Mouse (Mus musculus) forebrain, postnatal 0 days (tissue): ENCODE results near the gene Cdkn3. TPM values are rescaled to one million over a fixed set of nuclear protein-coding genes. Genes with fewer than 3 reads are reported as not detected.
"Not testable (repeated sequence)": the region's sequence is repeated elsewhere in the genome, so short reads cannot be mapped to it uniquely, and the experiment has no call there.

Experiments used
- ATAC-seq: fragments of 200-750 bp; cut with Nextera tagmentation; 2 replicates; pipeline ENCODE4 v1.8.0; 2017; ENCODE audit warnings: mild to moderate bottlenecking, moderate library complexity
- DNase-seq: peaks from one replicate; pipeline ENCODE4 v3.0.0-alpha.2; 2015
- H3K27ac ChIP-seq: fragments of 300-500 bp; sonication (generic); 2 replicates; pipeline ENCODE4 v1.5.1; 2014; ENCODE audit warnings: low read depth, mild to moderate bottlenecking, antibody characterized with exemption, low read length, moderate library complexity, mixed read lengths
- H3K27me3 ChIP-seq: fragments of 300-500 bp; sonication (generic); 2 replicates; pipeline ENCODE4 v1.6.1; 2014; ENCODE audit warnings: mild to moderate bottlenecking, low read length, mixed read lengths; ENCODE audit not compliant: insufficient read depth
- H3K36me3 ChIP-seq: fragments of 300-500 bp; sonication (generic); 2 replicates; pipeline ENCODE4 v1.6.1; 2014; ENCODE audit warnings: mild to moderate bottlenecking, moderate library complexity; ENCODE audit not compliant: insufficient read depth
- H3K4me1 ChIP-seq: fragments of 300-500 bp; sonication (generic); 2 replicates; pipeline ENCODE4 v1.6.1; 2014; ENCODE audit warnings: antibody characterized with exemption; ENCODE audit not compliant: insufficient read depth
- H3K4me2 ChIP-seq: fragments of 300-500 bp; sonication (generic); 2 replicates; pipeline ENCODE4 v1.6.1; 2014; ENCODE audit warnings: low read depth, mild to moderate bottlenecking, moderate library complexity
- H3K4me3 ChIP-seq: fragments of 300-500 bp; sonication (generic); 2 replicates; pipeline ENCODE4 v1.5.1; 2014; ENCODE audit warnings: low read depth, low read length, mixed read lengths
- H3K9ac ChIP-seq: fragments of 300-500 bp; sonication (generic); 2 replicates; pipeline ENCODE4 v1.6.1; 2014; ENCODE audit warnings: mild to moderate bottlenecking
- H3K9me3 ChIP-seq: fragments of 300-500 bp; sonication (generic); 2 replicates; pipeline ENCODE4 v1.6.1; 2016; ENCODE audit warnings: low read length
- CTCF ChIP-seq: sonication (generic); IDR thresholded peaks from 2 replicates; pipeline ENCODE4 v1.5.1; 2016; ENCODE audit warnings: antibody characterized with exemption, control low read depth, low read depth
- WGBS: fragments of 180-500 bp; shearing (Covaris S2); extraction: QIAGEN DNeasy Blood & Tissue Kit; methylation state at CpG from one replicate; pipeline ENCODE4 v1.1.7; 2014; 5-methylcytosine and 5-hydroxymethylcytosine counted together
- polyA plus RNA-seq: library from polyadenylated mRNA; unstranded; fragments of >200 nt; fragmentation: Nextera tagmentation; extraction: Ambion mirVana; gene quantifications from 2 replicates; pipeline ENCODE4 v1.2.1, GENCODE M21; 2015
- total RNA-seq: library from RNA; depleted of rRNA; stranded (reverse); fragments of >200 nt; gene quantifications from 2 replicates; pipeline ENCODE4 v1.2.3, GENCODE M21; 2014

The Cdkn3 gene
- total and polyA plus RNA-seq, 2 experiments from 2014 or later, result 2.1 to 7.4 TPM

- Histone ChIP-seq H3K27me3 (no peaks in the 10 kb centered on the region), H3K4me1 (no peaks in the 10 kb centered on the region), H3K36me3 (no peaks in the 10 kb centered on the region), H3K4me2 (no peak overlapping the region), H3K4me3 (no peak overlapping the region), H3K27ac (no peak overlapping the region), H3K9ac (no peak overlapping the region), H3K9me3 (no peaks in the 10 kb centered on the region)
- ATAC-seq (no peak), DNase-seq (no peak)
- WGBS, result 84% methylated on average over 14 of the region's 14 CpGs
- no peak for TF ChIP-seq CTCF
Measured at GRCm38 (mm10) chr14:46734761-46735455, 25.4 kb upstream of the Cdkn3 start.

DNA sequence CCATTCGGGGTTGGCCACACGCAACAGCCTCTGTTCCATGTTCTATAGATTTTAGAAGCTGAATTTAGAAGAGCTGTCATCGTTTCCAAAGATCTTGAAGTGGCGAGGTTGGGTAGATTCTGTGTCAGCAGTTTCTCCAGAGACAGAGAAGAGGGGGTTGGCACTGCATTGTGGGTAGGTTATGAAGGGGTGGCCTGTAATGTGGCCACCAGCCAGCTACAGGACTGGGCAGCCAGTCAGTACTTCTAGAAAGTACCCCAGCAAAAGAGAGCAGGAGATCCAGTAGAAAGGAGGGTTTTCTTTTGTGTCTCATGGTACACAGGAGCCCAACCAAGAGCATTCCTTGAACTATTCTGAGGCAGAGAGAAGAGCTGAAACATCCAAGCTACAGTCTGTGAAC is 24.0 kb upstream of the Cdkn3 start:
- no peak for TF ChIP-seq CTCF
- 90% methylated on average over 4 of the region's 4 CpGs for WGBS
- no peaks in the 10 kb centered on the region for H3K9me3 ChIP-seq
- no peak for ATAC-seq
- no peak overlapping the region for H3K27ac ChIP-seq
- H3K4me3 ChIP-seq, result no peak overlapping the region
- H3K36me3 ChIP-seq, result no peaks in the 10 kb centered on the region
- H3K27me3 ChIP-seq, result no peaks in the 10 kb centered on the region
- no peaks in the 10 kb centered on the region for H3K4me1 ChIP-seq
- DNase-seq, result no peak
- no peak overlapping the region for H3K9ac ChIP-seq
- no peak overlapping the region for H3K4me2 ChIP-seq

GRCm38 (mm10) chr14:46737346-46737745 is 23.0 kb upstream of the Cdkn3 start:
- not testable (repeated sequence) for ATAC-seq, H3K27ac ChIP-seq, DNase-seq, H3K9me3 ChIP-seq, H3K4me2 ChIP-seq, H3K36me3 ChIP-seq, H3K9ac ChIP-seq, H3K4me1 ChIP-seq, H3K27me3 ChIP-seq, H3K4me3 ChIP-seq

GRCm38 (mm10) chr14:46742674-46743073 is 17.7 kb upstream of the Cdkn3 start:
- ATAC-seq (no peak), DNase-seq (no peak)
- H3K9me3 ChIP-seq, result no peaks in the 10 kb centered on the region
- H3K27me3 ChIP-seq, result no peaks in the 10 kb centered on the region
- no peak overlapping the region for H3K27ac ChIP-seq
- H3K4me3 ChIP-seq, result no peak overlapping the region
- TF ChIP-seq CTCF, result no peak
- no peaks in the 10 kb centered on the region for H3K4me1 ChIP-seq
- H3K36me3 ChIP-seq, result no peaks in the 10 kb centered on the region
- WGBS, result 91% methylated on average over 2 of the region's 2 CpGs
- H3K4me2 ChIP-seq, result no peak overlapping the region
- no peak overlapping the region for H3K9ac ChIP-seq

DNA sequence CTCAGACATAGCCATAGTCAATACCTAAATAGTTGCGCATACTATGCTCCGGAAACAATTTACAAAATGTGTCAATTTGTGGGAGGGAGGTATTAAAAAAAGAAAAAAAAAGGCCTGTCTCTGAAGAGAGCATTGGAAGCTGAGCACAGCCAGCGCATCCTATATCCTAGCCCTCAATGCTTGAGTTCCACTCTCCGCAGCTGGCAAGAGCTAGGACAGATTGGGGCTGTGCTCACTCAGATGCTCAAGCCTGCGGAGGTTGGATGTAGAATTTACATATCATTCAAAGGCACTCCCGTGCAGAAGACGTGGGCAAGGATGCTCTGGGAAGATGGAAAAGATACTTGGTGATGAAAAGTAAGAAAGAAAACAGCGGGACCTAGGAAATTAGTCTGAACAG is 14.9 kb upstream of the Cdkn3 start:
- Histone ChIP-seq H3K27me3 (no peaks in the 10 kb centered on the region), H3K4me3 (no peak overlapping the region), H3K9ac (no peak overlapping the region), H3K4me1 (no peaks in the 10 kb centered on the region), H3K9me3 (no peaks in the 10 kb centered on the region), H3K4me2 (no peak overlapping the region), H3K36me3 (no peaks in the 10 kb centered on the region), H3K27ac (no peak overlapping the region)
- DNase-seq (no peak), ATAC-seq (no peak)
- WGBS, result 94% methylated on average over 8 of the region's 8 CpGs
- no peak for TF ChIP-seq CTCF

DNA sequence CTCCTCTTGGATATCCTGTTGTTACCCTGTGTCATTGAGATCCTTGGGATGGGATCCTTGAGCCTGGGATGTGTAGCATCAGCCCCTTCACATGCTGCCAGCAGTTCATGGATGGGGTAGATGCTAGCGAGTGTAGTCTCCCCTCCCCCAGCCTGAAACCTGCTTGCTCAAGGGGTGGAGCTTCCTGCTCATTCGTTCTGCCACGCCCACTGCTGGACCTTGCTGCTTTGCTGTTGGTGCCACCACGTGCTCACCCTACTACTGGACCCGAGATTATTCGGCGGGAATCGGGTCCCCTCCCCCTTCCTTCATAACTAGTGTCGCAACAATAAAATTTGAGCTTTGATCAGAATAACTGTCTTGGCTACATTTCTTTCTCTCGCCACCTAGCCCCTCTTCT is 6.0 kb upstream of the Cdkn3 start:
- H3K4me2 ChIP-seq, H3K27ac ChIP-seq, H3K9ac ChIP-seq, H3K36me3 ChIP-seq, ATAC-seq, H3K4me1 ChIP-seq, H3K27me3 ChIP-seq, H3K9me3 ChIP-seq, H3K4me3 ChIP-seq, DNase-seq: not testable (repeated sequence)
- WGBS, result 69% methylated on average over 8 of the region's 10 CpGs

DNA sequence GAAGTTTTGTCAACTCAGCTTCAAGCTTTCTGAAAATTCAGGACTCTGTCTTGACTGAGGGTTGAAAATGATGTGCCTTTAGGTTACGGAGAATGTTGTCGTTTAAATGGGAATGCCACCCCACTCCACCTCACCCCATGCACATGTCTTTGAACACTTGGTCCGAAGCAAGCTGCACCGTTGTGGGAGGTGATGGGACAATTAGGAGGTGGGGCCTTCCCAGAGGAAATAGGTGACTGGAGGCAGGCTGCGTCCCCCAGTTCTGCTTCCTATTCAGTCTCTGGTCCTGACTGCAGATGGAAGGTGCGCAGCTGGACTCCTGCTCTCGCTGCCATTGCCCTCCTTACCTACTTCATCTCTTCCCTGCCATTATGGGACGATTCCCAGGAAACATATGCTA is 4.5 kb upstream of the Cdkn3 start:
- Histone ChIP-seq H3K27ac (no peak overlapping the region), H3K27me3 (no peaks in the 10 kb centered on the region), H3K9ac (no peak overlapping the region), H3K4me2 (no peak overlapping the region), H3K4me1 (0 out of 2 replicates have a peak, but pooled peaks cover 1% of the 10 kb centered on the region), H3K4me3 (no peak overlapping the region), H3K9me3 (no peaks in the 10 kb centered on the region), H3K36me3 (no peaks in the 10 kb centered on the region)
- ATAC-seq (no peak), DNase-seq (no peak)
- no peak for TF ChIP-seq CTCF
- 92% methylated on average over 8 of the region's 8 CpGs for WGBS
